Mouse (Mus musculus) forebrain, embryonic 10.5 days (tissue): ENCODE data around the gene Ier5. TPM values are rescaled to one million over a fixed set of nuclear protein-coding genes. Genes with fewer than 3 reads are reported as not detected.

Experiments used
- DNase-seq: peaks from one replicate; pipeline ENCODE4 v3.0.0-alpha.2; 2017; ENCODE audit warnings: low spot score; ENCODE audit errors: extremely low spot score
- H3K27ac ChIP-seq: fragments of 300-500 bp; sonication (generic); 2 replicates; pipeline ENCODE4 v1.5.1; 2016; ENCODE audit warnings: mild to moderate bottlenecking
- H3K27me3 ChIP-seq: fragments of 300-500 bp; sonication (generic); 2 replicates; pipeline ENCODE4 v1.6.1; 2016; ENCODE audit warnings: mild to moderate bottlenecking; ENCODE audit not compliant: poor library complexity, severe bottlenecking
- H3K36me3 ChIP-seq: fragments of 300-500 bp; sonication (generic); replicated peaks from 2 replicates; pipeline ENCODE4 v1.6.1; 2016; ENCODE audit warnings: mild to moderate bottlenecking, moderate library complexity
- H3K4me1 ChIP-seq: fragments of 300-500 bp; sonication (generic); 2 replicates; pipeline ENCODE4 v1.6.1; 2016
- H3K4me3 ChIP-seq: fragments of 300-500 bp; sonication (generic); 2 replicates; pipeline ENCODE4 v1.5.1; 2016; ENCODE audit warnings: mild to moderate bottlenecking, moderate library complexity
- H3K9me3 ChIP-seq: fragments of 300-500 bp; sonication (generic); 2 replicates; pipeline ENCODE4 v1.6.1; 2016; ENCODE audit warnings: mild to moderate bottlenecking, moderate library complexity
- WGBS: fragments of 180-500 bp; shearing (Covaris S2); methylation state at CpG from one replicate; pipeline ENCODE4 v1.1.7; 2016; 5-methylcytosine and 5-hydroxymethylcytosine counted together
- polyA plus RNA-seq: library from polyadenylated mRNA; unstranded; fragments of >200 nt; fragmentation: Nextera tagmentation; extraction: Ambion mirVana; gene quantifications from 2 replicates; pipeline ENCODE4 v1.2.1, GENCODE M21; 2016

Gene Ier5
- polyA plus RNA-seq: 3.6 and 4.1 TPM in 2 replicates

GRCm38 (mm10) chr1:155099280-155099848 is at the start of gene Ier5:
Gene Ier5 (minus strand): TSS chr1:155099636.
- WGBS: under 1% methylated on average over 40 of the region's 40 CpGs
- Histone ChIP-seq H3K4me1 (peaks cover 31% of the 10 kb centered on the region), H3K9me3 (no peaks in the 10 kb centered on the region), H3K4me3 (peak within 1 kb of the TSS; percentile 79), H3K36me3 (peaks cover 19% of the 10 kb centered on the region), H3K27me3 (0 out of 2 replicates have a peak, but pooled peaks cover 5% of the 10 kb centered on the region), H3K27ac (peak within 1 kb of the TSS; percentile 98)
- peak; percentile 97 for DNase-seq

GRCm38 (mm10) chr1:155147228-155147627 is 47.8 kb upstream of the Ier5 start:
- peaks cover 3% of the 10 kb centered on the region; the same call in 1 of the 2 replicates for H3K9me3 ChIP-seq
- no peak overlapping the region for H3K27ac ChIP-seq
- no peaks in the 10 kb centered on the region for H3K27me3 ChIP-seq
- WGBS: 80% methylated on average over 2 of the region's 2 CpGs
- no peak overlapping the region for H3K4me3 ChIP-seq
- no peaks in the 10 kb centered on the region for H3K36me3 ChIP-seq
- no peak for DNase-seq
- no peaks in the 10 kb centered on the region for H3K4me1 ChIP-seq

GRCm38 (mm10) chr1:155146572-155146980 is 47.1 kb upstream of the Ier5 start, which contains the start of gene Mr1:
Gene Mr1 (minus strand): TSS chr1:155146814.
- H3K27ac ChIP-seq: no peak within 1 kb of the TSS
- DNase-seq: no peak

GRCm38 (mm10) chr1:155145620-155146019 is 46.2 kb upstream of the Ier5 start:
- Histone ChIP-seq H3K27me3 (no peaks in the 10 kb centered on the region), H3K4me1 (no peaks in the 10 kb centered on the region), H3K27ac (no peak overlapping the region), H3K36me3 (no peaks in the 10 kb centered on the region), H3K4me3 (no peak overlapping the region), H3K9me3 (peaks cover 3% of the 10 kb centered on the region; the same call in 1 of the 2 replicates)
- whole genome bisulfite sequencing: 78% methylated on average over 6 of the region's 6 CpGs
- no peak for DNase-seq

More at GRCm38 (mm10) chr1:155146572-155146980, 47.1 kb upstream of the Ier5 start, which contains the start of gene Mr1:
- Histone ChIP-seq H3K36me3 (no peaks in the 10 kb centered on the region), H3K9me3 (peaks cover 3% of the 10 kb centered on the region; the same call in 1 of the 2 replicates), H3K4me3 (no peak within 1 kb of the TSS; the same call in 1 of the 2 replicates), H3K4me1 (no peaks in the 10 kb centered on the region), H3K27me3 (no peaks in the 10 kb centered on the region)
- WGBS: 61% methylated on average over 8 of the region's 8 CpGs

- Histone ChIP-seq H3K9me3 (no peaks in the 10 kb centered on the region), H3K36me3 (no peaks in the 10 kb centered on the region), H3K4me1 (peaks cover 4% of the 10 kb centered on the region), H3K27ac (no peak overlapping the region), H3K27me3 (no peaks in the 10 kb centered on the region), H3K4me3 (no peak overlapping the region)
- 79% methylated on average over 2 of the region's 2 CpGs for WGBS
- DNase-seq: no peak
These were observed 40.6 kb upstream of the Ier5 start for GRCm38 (mm10) chr1:155140076-155140475.

- no peak overlapping the region for H3K4me3 ChIP-seq
- no peak for DNase-seq
- H3K4me1 ChIP-seq: peaks cover 14% of the 10 kb centered on the region
- H3K36me3 ChIP-seq: no peaks in the 10 kb centered on the region
- H3K27ac ChIP-seq: no peak overlapping the region
- no peaks in the 10 kb centered on the region for H3K9me3 ChIP-seq
- 90% methylated on average over 7 of the region's 7 CpGs for WGBS
- no peaks in the 10 kb centered on the region for H3K27me3 ChIP-seq
These were observed 39.4 kb upstream of the Ier5 start for GRCm38 (mm10) chr1:155138795-155139194.

- 57% methylated on average over 8 of the region's 8 CpGs for WGBS
These were observed 35.4 kb upstream of the Ier5 start for GRCm38 (mm10) chr1:155134866-155135265.

GRCm38 (mm10) chr1:155127429-155127934 is 28.0 kb upstream of the Ier5 start:
- 89% methylated on average over 5 of the region's 5 CpGs for WGBS
- Histone ChIP-seq H3K27ac (no peak overlapping the region), H3K36me3 (no peaks in the 10 kb centered on the region), H3K4me1 (no peaks in the 10 kb centered on the region), H3K4me3 (no peak overlapping the region), H3K27me3 (no peaks in the 10 kb centered on the region), H3K9me3 (no peaks in the 10 kb centered on the region)
- no peak for DNase-seq

More at GRCm38 (mm10) chr1:155134866-155135265, 35.4 kb upstream of the Ier5 start:
- H3K36me3 ChIP-seq: no peaks in the 10 kb centered on the region
- no peak overlapping the region for H3K4me3 ChIP-seq
- H3K27me3 ChIP-seq: no peaks in the 10 kb centered on the region
- H3K27ac ChIP-seq: peak overlapping the region; percentile 44
- H3K4me1 ChIP-seq: peaks cover 14% of the 10 kb centered on the region
- no peaks in the 10 kb centered on the region for H3K9me3 ChIP-seq
- DNase-seq: no peak

GRCm38 (mm10) chr1:155126716-155127115 is 27.3 kb upstream of the Ier5 start:
- Histone ChIP-seq H3K27ac (no peak overlapping the region), H3K27me3 (no peaks in the 10 kb centered on the region), H3K36me3 (no peaks in the 10 kb centered on the region), H3K9me3 (no peaks in the 10 kb centered on the region), H3K4me3 (no peak overlapping the region), H3K4me1 (no peaks in the 10 kb centered on the region)
- 94% methylated on average over 5 of the region's 5 CpGs for WGBS
- DNase-seq: no peak

GRCm38 (mm10) chr1:155124397-155124796 is 25.0 kb upstream of the Ier5 start:
- Histone ChIP-seq H3K27me3 (no peaks in the 10 kb centered on the region), H3K36me3 (no peaks in the 10 kb centered on the region), H3K9me3 (no peaks in the 10 kb centered on the region), H3K27ac (no peak overlapping the region), H3K4me1 (no peaks in the 10 kb centered on the region), H3K4me3 (no peak overlapping the region)
- 94% methylated on average over 5 of the region's 5 CpGs for WGBS
- no peak for DNase-seq

- H3K27me3 ChIP-seq: peaks cover 16% of the 10 kb centered on the region
- no peak overlapping the region for H3K4me3 ChIP-seq
- peak overlapping the region; percentile 36; the same call in 1 of the 2 replicates for H3K27ac ChIP-seq
- no peak for DNase-seq
- H3K4me1 ChIP-seq: no peaks in the 10 kb centered on the region
- 85% methylated on average over 21 of the region's 21 CpGs for WGBS
- H3K9me3 ChIP-seq: no peaks in the 10 kb centered on the region
- no peaks in the 10 kb centered on the region for H3K36me3 ChIP-seq
These were observed 22.8 kb upstream of the Ier5 start for GRCm38 (mm10) chr1:155121977-155122939.

GRCm38 (mm10) chr1:155119719-155120118 is 20.3 kb upstream of the Ier5 start:
- WGBS: 90% methylated on average over 1 of the region's 1 CpGs

More at GRCm38 (mm10) chr1:155119719-155120118, 20.3 kb upstream of the Ier5 start:
- Histone ChIP-seq H3K4me3 (no peak overlapping the region), H3K4me1 (peaks cover 5% of the 10 kb centered on the region), H3K9me3 (no peaks in the 10 kb centered on the region), H3K36me3 (no peaks in the 10 kb centered on the region), H3K27ac (no peak overlapping the region), H3K27me3 (peaks cover 42% of the 10 kb centered on the region)
- no peak for DNase-seq
